In the genomic region with DNA sequence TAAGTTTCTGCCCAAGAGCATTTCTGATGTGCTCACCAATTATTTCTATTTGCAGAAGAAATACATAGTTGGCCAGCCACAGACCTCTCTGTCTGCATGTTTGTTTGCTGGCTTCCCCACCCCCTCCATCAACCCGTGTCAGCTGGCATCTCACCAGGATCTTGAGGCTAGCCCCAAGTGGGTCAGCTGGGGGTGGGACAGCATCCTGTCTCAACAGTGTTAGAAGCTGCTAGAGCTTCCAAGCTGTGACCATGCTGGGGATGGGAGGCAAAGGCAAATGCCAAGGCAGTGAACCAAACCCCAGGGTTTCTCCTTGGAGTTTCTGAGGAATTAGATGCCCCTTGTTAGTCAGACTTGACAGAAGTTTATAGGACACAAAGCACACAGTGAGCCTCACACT, we compare ENCODE assay signal across 10 mouse cellular contexts. TPM values are rescaled to one million over a fixed set of nuclear protein-coding genes. Genes with fewer than 3 reads are reported as not detected.
DNase-seq lines count a peak whose midpoint lies in the region; ATAC-seq and TF ChIP-seq lines count a peak whose summit lies in the region.
"Had no signal": no experiment of that assay in that cellular context is flagged by ENCODE, and none has a peak within 500 bp of the region (broad histone marks: within the 10 kb centered on the region; RNA-seq: fewer than 3 reads in every experiment).

No protein-coding gene starts in this region.

- TF ChIP-seq POLR2A in olfactory bulb, adult 2 months (IDR thresholded peaks at IDR 0.05; ENCODE audit: insufficient read depth, low read depth, low read length) = no peak

- H3K4me1 ChIP-seq in megakaryocyte, embryonic 14.5 days = peaks cover 73% of the 10 kb centered on the region
- peaks cover 33% of the 10 kb centered on the region for H3K4me1 ChIP-seq in olfactory bulb, adult 2 months (ENCODE audit: control insufficient read depth, insufficient read depth, low read length)

- H3K9me3 ChIP-seq in megakaryocyte, embryonic 14.5 days = no peaks in the 10 kb centered on the region
- H3K9me3 ChIP-seq: limb, embryonic 12.5 days had no signal

- no peak for TF ChIP-seq CTCF in olfactory bulb, adult 2 months (IDR thresholded peaks at IDR 0.05; ENCODE audit: insufficient read depth, low read depth, low read length)

- H3K27me3 ChIP-seq in megakaryocyte, embryonic 14.5 days (replicated peaks) = peaks cover 8% of the 10 kb centered on the region
- H3K27me3 ChIP-seq: limb, embryonic 12.5 days had no signal

- no peaks in the 10 kb centered on the region for H3K36me3 ChIP-seq in megakaryocyte, embryonic 14.5 days (replicated peaks; ENCODE audit: low read length)
- H3K36me3 ChIP-seq: limb, embryonic 12.5 days had no signal

- DNase-seq in gastrocnemius, postnatal 14 days = peak; percentile 20
- DNase-seq in gastrocnemius, postnatal 4 days (ENCODE audit: low spot score in 2 of 2) = no peak
- peak; percentile 78 for DNase-seq in fibroblast of lung, adult 2 months (ENCODE audit: low read depth)
- no peak for DNase-seq in urinary bladder, postnatal 10 days (ENCODE audit: low spot score)
- no peak for DNase-seq in spleen, adult 18-20 months

- intact Hi-C loops in gastrocnemius, postnatal 14 days (cut with DNase I; ENCODE audit: low total_unique reads) = loop anchor here (5.0 kb wide), 1 partner anchor 34 kb away; no protein-coding TSS in a partner anchor

- 0 out of 2 replicates have a peak overlapping the region, but pooled peaks have one; percentile 8 for H3K27ac ChIP-seq in olfactory bulb, adult 2 months (ENCODE audit: insufficient read depth, low read depth, low read length)
- H3K27ac ChIP-seq: kidney, postnatal 0 days; limb, embryonic 12.5 days had no signal

- WGBS in olfactory bulb, adult 2 months = 11% methylated on average over 1 of the region's 1 CpGs

- no peak for ATAC-seq in megakaryocyte, adult 5-6 weeks (ENCODE audit: poor library complexity, severe bottlenecking)

- peak overlapping the region; percentile 16 for H3K4me3 ChIP-seq in megakaryocyte, embryonic 14.5 days (replicated peaks)
- H3K4me3 ChIP-seq in olfactory bulb, adult 2 months (ENCODE audit: insufficient read depth, low read depth, low read length) = no peak overlapping the region
- H3K4me3 ChIP-seq: limb, embryonic 12.5 days had no signal

RNA-seq across cellular contexts. Expression of gene Ube2f, which starts 34.1 kb away (rescaled TPM):
- total RNA-seq in gastrocnemius, postnatal 14 days (2021) = 10 to 100 TPM; 55.9 to 59.7 TPM
- total RNA-seq in gastrocnemius, postnatal 4 days (2021) = 10 to 100 TPM; 52.5 to 55.5 TPM
- 4.9 and 13.4 TPM in 2 replicates for polyA plus RNA-seq in megakaryocyte, embryonic 14.5 days (2012; ENCODE audit: insufficient read depth, low replicate concordance)
- total RNA-seq in megakaryocyte, adult 5-6 weeks (2015) = 94.5 and 117 TPM in 2 replicates
- 59.1 and 63.1 TPM in 2 replicates for total RNA-seq in megakaryocyte, adult 5-6 weeks (2017)
- not detected in 2 replicates for polyA plus RNA-seq in olfactory bulb, adult 2 months (2012; ENCODE audit: insufficient read depth, insufficient read length, low replicate concordance, missing spikeins)

RNA-seq across cellular contexts. Expression of gene Ramp1, which starts 36.4 kb away (rescaled TPM):
- total RNA-seq in gastrocnemius, postnatal 14 days (2021) = 10 to 100 TPM; 28.5 to 29.4 TPM
- total RNA-seq in gastrocnemius, postnatal 4 days (2021) = 10 to 100 TPM; 66.3 to 66.6 TPM
- polyA plus RNA-seq in megakaryocyte, embryonic 14.5 days (2012; ENCODE audit: insufficient read depth, low replicate concordance) = 2.9 and 16.0 TPM in 2 replicates
- total RNA-seq in megakaryocyte, adult 5-6 weeks (2015) = 71.1 and 79.5 TPM in 2 replicates
- 75.2 and 81.4 TPM in 2 replicates for total RNA-seq in megakaryocyte, adult 5-6 weeks (2017)
- polyA plus RNA-seq in olfactory bulb, adult 2 months (2012; ENCODE audit: insufficient read depth, insufficient read length, low replicate concordance, missing spikeins) = not detected in 2 replicates

Comparison
In these comparisons a context has a peak if more than half of its experiments do, and no peak if none do; other contexts are left out.
1. DNase-seq: peak in gastrocnemius, postnatal 14 days (single experiment) and fibroblast of lung, adult 2 months (single experiment); none in gastrocnemius, postnatal 4 days (0 of 2), urinary bladder, postnatal 10 days (single experiment) and spleen, adult 18-20 months (0 of 2).